ENCODE assay signal across 21 mouse cellular contexts in genomic region chr6:25546441-25546840, GRCm38 (mm10).
DNase-seq lines count a peak whose midpoint lies in the region; ATAC-seq and TF ChIP-seq lines count a peak whose summit lies in the region.
"Had no signal": no experiment of that assay in that cellular context is flagged by ENCODE, and none has a peak within 500 bp of the region (broad histone marks: within the 10 kb centered on the region; RNA-seq: fewer than 3 reads in every experiment).

No protein-coding gene starts in this region.

- H3K4me3 ChIP-seq in forebrain, postnatal 0 days (ENCODE audit: low read depth, low read length), result no peak overlapping the region
- no peak overlapping the region for H3K4me3 ChIP-seq in forebrain, embryonic 14.5 days (ENCODE audit: low read depth, low read length)
- H3K4me3 ChIP-seq in layer of hippocampus, adult 2 months, result no peak overlapping the region
- H3K4me3 ChIP-seq: heart, embryonic 13.5 days; hindbrain, embryonic 12.5 days had no signal

- no peaks in the 10 kb centered on the region for H3K27me3 ChIP-seq in forebrain, postnatal 0 days (ENCODE audit: insufficient read depth, low read length)
- no peaks in the 10 kb centered on the region for H3K27me3 ChIP-seq in forebrain, embryonic 14.5 days (replicated peaks; ENCODE audit: control insufficient read depth, insufficient read depth, low read length)
- H3K27me3 ChIP-seq: CH12.LX; heart, embryonic 13.5 days; hindbrain, embryonic 12.5 days; Patski had no signal

- DNase-seq in forebrain, postnatal 0 days, result no peak
- no peak for DNase-seq in forebrain, embryonic 14.5 days (ENCODE audit: low spot score)
- DNase-seq in layer of hippocampus, adult 2 months (ENCODE audit: low spot score in 2 of 2), result no peak
- no peak for DNase-seq in layer of hippocampus, postnatal 14 days (ENCODE audit: low spot score in 2 of 2)
- peak; percentile 1 for DNase-seq in retina, postnatal 1 day
- no peak for DNase-seq in retina, embryonic 14.5 days (ENCODE audit: low spot score)
- DNase-seq in thymus, postnatal 36 days, result no peak
- DNase-seq: adrenal gland, postnatal 14 days; cerebellum, adult 11-12 months; cerebellum, adult 9-10 months; cerebellum, postnatal 25 days; gastrocnemius, postnatal 36 days; heart, adult 11 months; heart, postnatal 36 days had no signal

- no peak for TF ChIP-seq CTCF in forebrain, postnatal 0 days (IDR thresholded peaks at IDR 0.05; ENCODE audit: low read depth)
- no peak for TF ChIP-seq CTCF in layer of hippocampus, adult 2 months (conservative IDR thresholded peaks at IDR 0.05)

- ATAC-seq in forebrain, postnatal 0 days, result peak; percentile 67
- ATAC-seq in forebrain, embryonic 14.5 days, result no peak
- ATAC-seq: activated CD4-positive, CD25-positive, alpha-beta regulatory T cell, adult 4 months; forebrain, embryonic 16.5 days; intestine, embryonic 16.5 days; Patski had no signal

- no peak overlapping the region for H3K9ac ChIP-seq in forebrain, postnatal 0 days
- no peak overlapping the region for H3K9ac ChIP-seq in forebrain, embryonic 14.5 days (ENCODE audit: low read length)
- H3K9ac ChIP-seq: heart, embryonic 13.5 days; hindbrain, embryonic 12.5 days had no signal

- no peaks in the 10 kb centered on the region for H3K4me1 ChIP-seq in forebrain, postnatal 0 days (ENCODE audit: insufficient read depth)
- no peaks in the 10 kb centered on the region for H3K4me1 ChIP-seq in forebrain, embryonic 14.5 days (ENCODE audit: control insufficient read depth, insufficient read depth, low read length)
- H3K4me1 ChIP-seq: heart, embryonic 13.5 days; hindbrain, embryonic 12.5 days had no signal

- H3K36me3 ChIP-seq in forebrain, postnatal 0 days (ENCODE audit: insufficient read depth), result no peaks in the 10 kb centered on the region
- no peaks in the 10 kb centered on the region for H3K36me3 ChIP-seq in forebrain, embryonic 14.5 days (ENCODE audit: control insufficient read depth, insufficient read depth, low read length)
- H3K36me3 ChIP-seq: heart, embryonic 13.5 days; hindbrain, embryonic 12.5 days had no signal

- no peaks in the 10 kb centered on the region for H3K9me3 ChIP-seq in forebrain, postnatal 0 days (ENCODE audit: low read length)
- H3K9me3 ChIP-seq in forebrain, embryonic 14.5 days (replicated peaks; ENCODE audit: control insufficient read depth, low read length), result no peaks in the 10 kb centered on the region
- H3K9me3 ChIP-seq: heart, embryonic 13.5 days; hindbrain, embryonic 12.5 days had no signal

- WGBS in forebrain, postnatal 0 days, result 38% methylated on average over 2 of the region's 2 CpGs
- WGBS in forebrain, embryonic 14.5 days, result 50% methylated on average over 2 of the region's 2 CpGs

- H3K4me2 ChIP-seq in forebrain, postnatal 0 days (ENCODE audit: low read depth), result no peak overlapping the region
- H3K4me2 ChIP-seq in forebrain, embryonic 14.5 days (ENCODE audit: low read length), result no peak overlapping the region
- H3K4me2 ChIP-seq: heart, embryonic 13.5 days; hindbrain, embryonic 12.5 days had no signal

- H3K27ac ChIP-seq in forebrain, postnatal 0 days (ENCODE audit: low read depth, low read length), result no peak overlapping the region
- H3K27ac ChIP-seq in forebrain, embryonic 14.5 days (ENCODE audit: low read depth, low read length), result no peak overlapping the region
- peak overlapping the region; percentile 53; the same call in 1 of the 2 replicates for H3K27ac ChIP-seq in layer of hippocampus, adult 2 months
- H3K27ac ChIP-seq: heart, embryonic 13.5 days; hindbrain, embryonic 12.5 days had no signal
